Mouse (Mus musculus) subcutaneous adipose tissue, adult 2 months (tissue): ENCODE results near the gene Rrn3. TPM values are rescaled to one million over a fixed set of nuclear protein-coding genes. Genes with fewer than 3 reads are reported as not detected.

Experiments
- polyA plus RNA-seq: library from polyadenylated mRNA; depleted of rRNA; stranded (reverse); fragments of >200 nt; gene quantifications from 2 replicates; pipeline ENCODE4 v1.2.3, GENCODE M21; 2012; ENCODE audit warnings: low replicate concordance; rRNA removed

Gene Rrn3
- polyA plus RNA-seq = 16.4 and 20.5 TPM in 2 replicates

DNA sequence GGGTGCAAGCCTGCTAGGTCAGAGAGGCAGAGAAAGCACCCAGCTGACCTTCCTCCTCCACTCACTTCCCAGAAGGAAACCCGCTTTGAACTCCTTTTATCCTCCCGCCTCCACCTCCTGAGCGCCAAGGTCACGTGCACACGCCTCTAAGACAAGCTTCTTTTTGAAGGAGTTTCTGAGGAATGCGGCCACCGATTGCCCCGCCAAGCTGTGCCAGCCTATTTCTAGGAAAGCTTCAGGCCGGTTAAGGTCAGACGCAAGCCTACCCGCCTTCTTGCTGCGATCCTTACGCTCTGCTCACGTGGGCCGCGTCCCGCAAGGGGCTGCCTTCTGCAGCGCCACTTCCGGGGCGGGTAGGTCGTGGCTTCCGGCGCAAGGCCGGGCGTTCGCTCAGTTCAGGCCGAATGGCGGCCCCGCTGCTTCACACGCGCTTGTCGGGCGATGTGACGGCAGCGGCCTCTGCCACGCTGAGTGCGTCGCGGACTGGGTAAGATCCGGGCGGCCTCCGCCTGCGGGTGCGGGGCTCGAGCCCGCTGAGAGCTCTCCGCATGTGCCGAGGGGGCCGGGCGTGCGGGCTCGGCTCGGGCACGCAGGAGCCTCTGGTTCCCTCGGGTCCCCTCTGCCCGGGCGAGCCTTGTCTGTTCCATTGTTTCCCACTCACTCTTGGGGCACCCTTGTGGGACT, at the start of gene Rrn3:
TSS of gene Rrn3 (plus strand) at position 356 of the 684 bp plus-strand sequence.

DNA sequence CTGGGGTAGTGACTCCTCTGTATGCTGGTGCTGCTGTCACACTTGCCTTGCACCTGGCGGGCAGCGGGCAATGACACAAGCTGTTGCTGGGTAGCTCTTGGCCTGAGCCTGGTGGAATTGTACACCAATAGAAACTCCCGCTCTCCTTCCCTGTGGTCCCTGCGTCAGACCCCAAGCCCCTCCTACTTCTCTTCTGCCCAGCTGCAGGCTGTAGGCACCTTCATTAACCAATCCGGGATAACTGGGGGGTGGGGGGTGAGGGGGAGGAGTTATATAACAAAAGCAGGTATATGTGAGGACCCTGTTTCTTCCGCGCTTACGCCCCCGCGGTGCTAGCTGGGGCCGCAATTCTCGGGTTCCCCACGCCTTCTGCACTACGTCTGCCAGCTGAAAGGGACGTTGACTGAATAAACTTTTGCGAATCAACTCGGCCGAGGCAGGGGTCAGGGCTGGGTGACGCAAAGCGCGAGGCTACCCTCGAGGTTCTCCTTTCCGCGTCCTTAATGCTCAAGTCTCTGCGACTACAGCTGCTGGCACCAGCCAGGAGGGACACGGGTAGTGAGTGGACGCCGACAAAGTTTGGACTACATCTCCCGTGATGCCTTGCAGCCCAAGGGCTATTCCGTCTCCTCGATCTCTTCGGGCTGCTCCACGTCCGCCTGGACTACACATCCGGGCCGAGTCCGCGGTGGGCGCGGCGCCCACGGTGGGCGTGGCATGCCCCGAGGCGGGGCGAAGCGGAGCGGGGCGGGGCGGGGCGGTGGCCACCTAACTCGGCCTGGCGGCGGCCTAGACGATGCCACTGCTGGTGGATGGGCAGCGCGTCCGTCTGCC, 38.3 kb downstream of the Rrn3 start, which contains the start of gene Ntan1:
TSS of gene Ntan1 (plus strand) at position 286 of the 834 bp plus-strand sequence.

Other genes with a start within 250 kb of the Rrn3 start
- gene Parn, start 112.5 kb upstream of the Rrn3 start, polyA plus RNA-seq = 13.5 and 20.8 TPM in 2 replicates
- 46.2 and 49.2 TPM in 2 replicates for gene Bfar, start 108.8 kb upstream of the Rrn3 start, polyA plus RNA-seq
- gene 3110001I22Rik, start 108.8 kb upstream of the Rrn3 start, polyA plus RNA-seq = 1.5 and 1.9 TPM in 2 replicates
- gene Pla2g10, start 49.7 kb upstream of the Rrn3 start, polyA plus RNA-seq = 5.0 TPM in 1 of 2 replicates, not detected in the other
- 68.8 and 71.7 TPM in 2 replicates for gene Ntan1, start 38.1 kb downstream of the Rrn3 start, polyA plus RNA-seq
- 118 and 135 TPM in 2 replicates for gene Pdxdc1, start 122.4 kb downstream of the Rrn3 start, polyA plus RNA-seq
- gene Mpv17l, start 122.5 kb downstream of the Rrn3 start, polyA plus RNA-seq = 3.5 and 5.8 TPM in 2 replicates
- 0.54 TPM in 1 of 2 replicates, not detected in the other for gene 2900011O08Rik, start 205.9 kb downstream of the Rrn3 start, polyA plus RNA-seq
- gene Ifitm7, start 206.2 kb downstream of the Rrn3 start, polyA plus RNA-seq = not detected in 2 replicates